Mouse (Mus musculus) forebrain, embryonic 14.5 days (tissue): ENCODE measurements around the gene Hid1. TPM values are rescaled to one million over a fixed set of nuclear protein-coding genes. Genes with fewer than 3 reads are reported as not detected.

ENCODE experiments used
- polyA plus RNA-seq: library from polyadenylated mRNA; unstranded; fragments of >200 nt; fragmentation: Nextera tagmentation; extraction: Ambion mirVana; gene quantifications from 2 replicates; pipeline ENCODE4 v1.2.1, GENCODE M21; 2014

Hid1 gene
- polyA plus RNA-seq, 1 experiment from 2014 or later = 32.0 TPM

Other genes with a start within 250 kb of the Hid1 start
- not detected in 2 replicates for gene Cd300lf, start 233.8 kb downstream of the Hid1 start, polyA plus RNA-seq
- 39.4 and 48.4 TPM in 2 replicates for gene Slc9a3r1, start 204.4 kb downstream of the Hid1 start, polyA plus RNA-seq
- gene Tmem104, start 180.3 kb downstream of the Hid1 start, polyA plus RNA-seq = 6.3 and 8.5 TPM in 2 replicates
- gene Nat9, start 179.9 kb downstream of the Hid1 start, polyA plus RNA-seq = 19.5 and 20.4 TPM in 2 replicates
- gene Grin2c, start 100.5 kb downstream of the Hid1 start, polyA plus RNA-seq = 0.12 and 0.14 TPM in 2 replicates
- 17.2 and 20.0 TPM in 2 replicates for gene Fdxr, start 90.7 kb downstream of the Hid1 start, polyA plus RNA-seq
- 0.24 and 0.40 TPM in 2 replicates for gene Fads6, start 70.1 kb downstream of the Hid1 start, polyA plus RNA-seq
- not detected in 2 replicates for gene Otop2, start 60.6 kb downstream of the Hid1 start, polyA plus RNA-seq
- gene Ush1g, start 45.7 kb downstream of the Hid1 start, polyA plus RNA-seq = not detected in 2 replicates
- 0.06 and 0.09 TPM in 2 replicates for gene Otop3, start 33.0 kb downstream of the Hid1 start, polyA plus RNA-seq
- gene Cdr2l, start 14.2 kb upstream of the Hid1 start, polyA plus RNA-seq = 17.7 and 19.0 TPM in 2 replicates
- 203 and 253 TPM in 2 replicates for gene Mrpl58, start 36.0 kb upstream of the Hid1 start, polyA plus RNA-seq
- 768 and 904 TPM in 2 replicates for gene Atp5h, start 52.2 kb upstream of the Hid1 start, polyA plus RNA-seq
- gene Kctd2, start 52.4 kb upstream of the Hid1 start, polyA plus RNA-seq = 17.8 and 17.9 TPM in 2 replicates
- not detected in 2 replicates for gene Trim80, start 72.8 kb upstream of the Hid1 start, polyA plus RNA-seq
- 0.12 TPM in 1 of 2 replicates, not detected in the other for gene Slc16a5, start 94.7 kb upstream of the Hid1 start, polyA plus RNA-seq
- 11.5 and 14.6 TPM in 2 replicates for gene Armc7, start 107.9 kb upstream of the Hid1 start, polyA plus RNA-seq
- gene Nt5c, start 124.1 kb upstream of the Hid1 start, polyA plus RNA-seq = 95.5 and 107 TPM in 2 replicates
- 2,151 and 2,168 TPM in 2 replicates for gene Jpt1, start 146.6 kb upstream of the Hid1 start, polyA plus RNA-seq
- 1,356 and 1,420 TPM in 2 replicates for gene Sumo2, start 168.5 kb upstream of the Hid1 start, polyA plus RNA-seq
- 117 and 122 TPM in 2 replicates for gene Nup85, start 196.7 kb upstream of the Hid1 start, polyA plus RNA-seq
- 72.1 and 81.5 TPM in 2 replicates for gene Mrps7, start 236.2 kb upstream of the Hid1 start, polyA plus RNA-seq
- gene Gga3, start 236.3 kb upstream of the Hid1 start, polyA plus RNA-seq = 18.1 and 22.7 TPM in 2 replicates
- gene Mif4gd, start 245.2 kb upstream of the Hid1 start, polyA plus RNA-seq = 9.5 and 12.5 TPM in 2 replicates